Mouse (Mus musculus): Measurements from ENCODE around the gene Rapgef4. TPM values are rescaled to one million over a fixed set of nuclear protein-coding genes. Genes with fewer than 3 reads are reported as not detected.

Gene Rapgef4
- polyA plus RNA-seq, 1 experiment from 2014 or later: 4.2 TPM

- 89% methylated on average over 5 of the region's 5 CpGs for WGBS
- ATAC-seq (ENCODE audit: extremely low read depth, insufficient number of reproducible peaks, low FRiP score, low TSS enrichment): no peak
- Histone ChIP-seq H3K4me1 (peaks cover 40% of the 10 kb centered on the region), H3K9ac (no peak overlapping the region), H3K4me3 (no peak overlapping the region), H3K27ac (replicated peaks) (no peak overlapping the region), H3K9me3 (no peaks in the 10 kb centered on the region), H3K27me3 (replicated peaks) (no peaks in the 10 kb centered on the region), H3K4me2 (no peak overlapping the region), H3K36me3 (no peaks in the 10 kb centered on the region)
Measured at GRCm38 (mm10) chr2:72156484-72156883, 175.4 kb downstream of the Rapgef4 start.

GRCm38 (mm10) chr2:72157561-72157960, 176.5 kb downstream of the Rapgef4 start:
- 0 out of 2 replicates have a peak overlapping the region, but pooled peaks have one; percentile 38 for H3K9ac ChIP-seq
- H3K4me2 ChIP-seq: peak overlapping the region; percentile 41
- 6% methylated on average over 9 of the region's 9 CpGs for whole genome bisulfite sequencing
- no peaks in the 10 kb centered on the region for H3K36me3 ChIP-seq
- peaks cover 31% of the 10 kb centered on the region for H3K4me1 ChIP-seq
- no peaks in the 10 kb centered on the region for H3K9me3 ChIP-seq
- peak overlapping the region; percentile 70 for H3K27ac ChIP-seq (replicated peaks)
- no peak for ATAC-seq (ENCODE audit: extremely low read depth, insufficient number of reproducible peaks, low FRiP score, low TSS enrichment)
- H3K4me3 ChIP-seq: no peak overlapping the region
- no peaks in the 10 kb centered on the region for H3K27me3 ChIP-seq (replicated peaks)

GRCm38 (mm10) chr2:72158045-72158444, 177.0 kb downstream of the Rapgef4 start:
- no peaks in the 10 kb centered on the region for H3K36me3 ChIP-seq
- H3K4me3 ChIP-seq: no peak overlapping the region
- H3K27ac ChIP-seq (replicated peaks): no peak overlapping the region
- H3K4me2 ChIP-seq: peak overlapping the region; percentile 41; the same call in 1 of the 2 replicates
- H3K9ac ChIP-seq: no peak overlapping the region
- ATAC-seq (ENCODE audit: extremely low read depth, insufficient number of reproducible peaks, low FRiP score, low TSS enrichment): no peak
- 67% methylated on average over 5 of the region's 5 CpGs for WGBS
- no peaks in the 10 kb centered on the region for H3K27me3 ChIP-seq (replicated peaks)
- peaks cover 28% of the 10 kb centered on the region for H3K4me1 ChIP-seq
- H3K9me3 ChIP-seq: no peaks in the 10 kb centered on the region

GRCm38 (mm10) chr2:72158691-72159225, 177.7 kb downstream of the Rapgef4 start:
- peaks cover 24% of the 10 kb centered on the region for H3K4me1 ChIP-seq
- no peaks in the 10 kb centered on the region for H3K9me3 ChIP-seq
- no peak for ATAC-seq (ENCODE audit: extremely low read depth, insufficient number of reproducible peaks, low FRiP score, low TSS enrichment)
- no peaks in the 10 kb centered on the region for H3K36me3 ChIP-seq
- 81% methylated on average over 10 of the region's 10 CpGs for WGBS
- H3K27me3 ChIP-seq (replicated peaks): no peaks in the 10 kb centered on the region
- H3K4me2 ChIP-seq: no peak overlapping the region
- no peak overlapping the region for H3K9ac ChIP-seq
- H3K27ac ChIP-seq (replicated peaks): no peak overlapping the region
- H3K4me3 ChIP-seq: no peak overlapping the region

GRCm38 (mm10) chr2:72159281-72159680, 178.2 kb downstream of the Rapgef4 start:
- no peak for ATAC-seq (ENCODE audit: extremely low read depth, insufficient number of reproducible peaks, low FRiP score, low TSS enrichment)
- H3K9ac ChIP-seq: no peak overlapping the region
- H3K27ac ChIP-seq (replicated peaks): no peak overlapping the region
- no peak overlapping the region for H3K4me3 ChIP-seq
- H3K36me3 ChIP-seq: no peaks in the 10 kb centered on the region
- 79% methylated on average over 6 of the region's 6 CpGs for WGBS
- no peaks in the 10 kb centered on the region for H3K27me3 ChIP-seq (replicated peaks)
- H3K4me1 ChIP-seq: peaks cover 23% of the 10 kb centered on the region
- H3K9me3 ChIP-seq: no peaks in the 10 kb centered on the region
- no peak overlapping the region for H3K4me2 ChIP-seq

DNA sequence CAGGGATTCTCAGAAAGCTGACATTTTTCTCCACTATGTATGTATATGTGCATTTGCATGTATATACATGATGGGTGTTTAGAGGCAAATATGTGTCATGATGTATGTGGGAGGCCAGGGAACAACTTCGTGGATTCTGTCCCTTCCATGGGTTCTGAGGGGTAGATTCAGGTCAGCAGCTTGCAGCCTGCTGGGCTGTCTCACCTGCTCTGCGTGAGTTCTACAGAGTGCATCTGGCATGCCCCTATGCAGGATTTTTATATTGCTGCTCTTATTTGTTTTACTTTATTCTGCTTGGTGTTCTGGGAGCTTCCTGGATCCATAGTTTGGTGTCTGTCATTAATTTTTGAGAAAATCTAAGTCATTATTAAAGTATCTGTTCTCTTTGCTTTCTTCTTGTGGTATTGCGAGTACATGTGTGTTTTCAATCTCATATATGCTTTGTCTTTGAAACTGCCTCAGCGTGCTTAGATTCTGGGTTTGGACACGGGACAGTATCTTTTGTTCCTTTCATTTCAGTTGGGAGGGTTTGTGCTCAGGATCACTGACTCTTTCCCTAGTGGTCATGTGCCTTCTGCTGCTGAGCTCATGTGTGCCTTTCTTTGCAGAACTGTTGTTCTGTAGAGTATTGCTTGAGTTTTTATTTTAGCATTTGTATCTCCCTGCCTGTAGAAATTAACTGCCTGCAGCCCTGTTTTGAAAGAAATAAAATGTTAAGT, 184.3 kb downstream of the Rapgef4 start:
- Histone ChIP-seq H3K27me3 (replicated peaks) (no peaks in the 10 kb centered on the region), H3K9me3 (no peaks in the 10 kb centered on the region), H3K4me3 (no peak overlapping the region), H3K9ac (no peak overlapping the region), H3K36me3 (no peaks in the 10 kb centered on the region), H3K27ac (replicated peaks) (no peak overlapping the region), H3K4me1 (peaks cover 31% of the 10 kb centered on the region), H3K4me2 (no peak overlapping the region)
- WGBS: 80% methylated on average over 5 of the region's 5 CpGs
- no peak for ATAC-seq (ENCODE audit: extremely low read depth, insufficient number of reproducible peaks, low FRiP score, low TSS enrichment)

GRCm38 (mm10) chr2:72169451-72170100, 188.5 kb downstream of the Rapgef4 start:
- Histone ChIP-seq H3K27ac (replicated peaks) (peak overlapping the region; percentile 87), H3K4me1 (peaks cover 51% of the 10 kb centered on the region), H3K9me3 (no peaks in the 10 kb centered on the region), H3K36me3 (no peaks in the 10 kb centered on the region), H3K27me3 (replicated peaks) (no peaks in the 10 kb centered on the region), H3K9ac (no peak overlapping the region), H3K4me2 (peak overlapping the region; percentile 24), H3K4me3 (no peak overlapping the region)
- no peak; the same call in 1 of the 2 replicates for ATAC-seq (ENCODE audit: extremely low read depth, insufficient number of reproducible peaks, low FRiP score, low TSS enrichment)
- WGBS: 20% methylated on average over 9 of the region's 9 CpGs

DNA sequence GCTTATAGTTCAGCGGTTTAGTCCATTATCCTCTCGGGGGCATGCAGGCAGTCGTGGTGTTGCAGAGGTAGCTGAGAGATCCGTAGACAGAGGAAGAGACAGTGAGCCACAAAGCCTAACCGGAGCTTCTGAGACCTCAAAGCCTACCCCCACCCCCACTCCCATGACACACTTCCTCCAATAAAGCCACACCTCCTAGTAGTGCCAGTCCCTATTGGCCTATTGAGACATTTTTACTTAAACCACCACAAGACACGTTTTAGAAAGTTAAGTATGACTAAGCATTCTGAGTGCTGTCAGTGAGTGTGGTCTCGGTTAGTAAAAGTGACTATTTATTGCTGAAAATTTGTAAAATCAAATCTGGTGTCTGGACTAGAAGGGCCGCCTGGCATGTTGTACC, 189.5 kb downstream of the Rapgef4 start:
- no peaks in the 10 kb centered on the region for H3K27me3 ChIP-seq (replicated peaks)
- H3K9ac ChIP-seq: no peak overlapping the region
- no peak overlapping the region for H3K27ac ChIP-seq (replicated peaks)
- no peak overlapping the region for H3K4me2 ChIP-seq
- peaks cover 54% of the 10 kb centered on the region for H3K4me1 ChIP-seq
- no peaks in the 10 kb centered on the region for H3K9me3 ChIP-seq
- no peaks in the 10 kb centered on the region for H3K36me3 ChIP-seq
- whole genome bisulfite sequencing: 75% methylated on average over 8 of the region's 8 CpGs
- ATAC-seq (ENCODE audit: extremely low read depth, insufficient number of reproducible peaks, low FRiP score, low TSS enrichment): no peak
- H3K4me3 ChIP-seq: no peak overlapping the region

DNA sequence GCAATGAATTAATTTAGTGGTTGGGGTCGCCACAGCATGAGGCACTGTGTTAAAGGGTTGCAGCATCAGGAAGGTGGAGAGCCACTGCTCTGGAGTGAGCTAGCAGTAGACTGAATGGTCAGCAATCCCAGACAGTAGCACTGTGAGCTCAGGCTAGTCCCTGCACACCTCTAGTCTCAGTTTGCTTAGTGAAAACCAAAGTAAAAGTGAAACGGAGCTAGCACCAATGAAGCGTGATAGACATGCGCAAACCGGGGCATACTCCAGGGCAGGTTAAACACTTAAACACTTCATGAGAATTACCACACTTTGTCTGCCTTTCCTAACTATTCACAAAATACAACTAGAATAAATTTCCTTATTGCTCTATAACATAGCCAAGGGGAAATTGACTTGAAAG, 190.2 kb downstream of the Rapgef4 start:
- Histone ChIP-seq H3K9ac (no peak overlapping the region), H3K4me3 (no peak overlapping the region), H3K36me3 (no peaks in the 10 kb centered on the region), H3K27me3 (replicated peaks) (no peaks in the 10 kb centered on the region), H3K4me1 (peaks cover 60% of the 10 kb centered on the region), H3K27ac (replicated peaks) (no peak overlapping the region), H3K4me2 (no peak overlapping the region), H3K9me3 (no peaks in the 10 kb centered on the region)
- ATAC-seq (ENCODE audit: extremely low read depth, insufficient number of reproducible peaks, low FRiP score, low TSS enrichment): no peak
- 93% methylated on average over 5 of the region's 5 CpGs for WGBS

GRCm38 (mm10) chr2:72173010-72173409, 192.0 kb downstream of the Rapgef4 start:
- H3K27ac ChIP-seq (replicated peaks): no peak overlapping the region

GRCm38 (mm10) chr2:72173844-72174243, 192.8 kb downstream of the Rapgef4 start:
- Histone ChIP-seq H3K36me3 (no peaks in the 10 kb centered on the region), H3K9ac (no peak overlapping the region), H3K4me3 (no peak overlapping the region), H3K27me3 (replicated peaks) (no peaks in the 10 kb centered on the region), H3K4me1 (peaks cover 53% of the 10 kb centered on the region), H3K9me3 (no peaks in the 10 kb centered on the region), H3K4me2 (no peak overlapping the region), H3K27ac (replicated peaks) (no peak overlapping the region)
- WGBS: 48% methylated on average over 4 of the region's 4 CpGs
- no peak for ATAC-seq (ENCODE audit: extremely low read depth, insufficient number of reproducible peaks, low FRiP score, low TSS enrichment)

More at GRCm38 (mm10) chr2:72173010-72173409, 192.0 kb downstream of the Rapgef4 start:
- Histone ChIP-seq H3K27me3 (replicated peaks) (no peaks in the 10 kb centered on the region), H3K9me3 (no peaks in the 10 kb centered on the region), H3K4me2 (no peak overlapping the region), H3K9ac (no peak overlapping the region), H3K4me1 (peaks cover 61% of the 10 kb centered on the region), H3K4me3 (no peak overlapping the region), H3K36me3 (no peaks in the 10 kb centered on the region)
- 31% methylated on average over 3 of the region's 3 CpGs for WGBS
- ATAC-seq (ENCODE audit: extremely low read depth, insufficient number of reproducible peaks, low FRiP score, low TSS enrichment): no peak
